Mouse (Mus musculus): ENCODE measurements at regions not wholly inside any gene's neighbourhood (a gene's known extent, or its start where the extent isn't known, plus 50 kb on each side); places are given as distances from the start of the nearest gene placed in this dataset.

GRCm38 (mm10) chr14:106225401-106225800, 119.4 kb downstream of the Trim52 start:
- TF ChIP-seq CTCF (conservative IDR thresholded peaks at IDR 0.05; ENCODE audit: insufficient read depth, insufficient read length, low read depth, low read length) (no peak), POLR2A (IDR thresholded peaks at IDR 0.05; ENCODE audit: low read depth, low read length) (no peak)

Measured in kidney, adult 2 months (tissue).